Mouse (Mus musculus): ENCODE measurements around the gene Gm42878. TPM values are rescaled to one million over a fixed set of nuclear protein-coding genes. Genes with fewer than 3 reads are reported as not detected.

Gene Gm42878
- not detected for total RNA-seq (2021)
- long read RNA-seq, experiment 1 = 0 reads
- long read RNA-seq, experiment 2 = 0 reads

- DNase-seq = peak; percentile 62
These were observed at the start of gene Gm42878, which contains the start of gene Adam1a for GRCm38 (mm10) chr5:121544910-121545792. Gene Gm42878 (minus strand): TSS chr5:121545482. Gene Adam1a (minus strand): TSS chr5:121545482.

- DNase-seq = no peak
These were observed 49.5 kb upstream of the Gm42878 start for GRCm38 (mm10) chr5:121594714-121595313.

- DNase-seq = peak; percentile 85
These were observed 48.4 kb upstream of the Gm42878 start, which contains the start of gene Aldh2 for GRCm38 (mm10) chr5:121593451-121594401. Gene Aldh2 (minus strand): TSS chr5:121593824.

GRCm38 (mm10) chr5:121592816-121593407 is 47.6 kb upstream of the Gm42878 start:
- DNase-seq = no peak

- DNase-seq = no peak
These were observed 47.0 kb upstream of the Gm42878 start for GRCm38 (mm10) chr5:121592064-121592815.

GRCm38 (mm10) chr5:121591417-121592063 is 46.3 kb upstream of the Gm42878 start:
- no peak for DNase-seq

- no peak for DNase-seq
These were observed 44.6 kb upstream of the Gm42878 start for GRCm38 (mm10) chr5:121589928-121590327.

- DNase-seq = no peak
These were observed 41.2 kb upstream of the Gm42878 start for GRCm38 (mm10) chr5:121586400-121587039.

GRCm38 (mm10) chr5:121585699-121586098 is 40.4 kb upstream of the Gm42878 start:
- DNase-seq = no peak

GRCm38 (mm10) chr5:121585005-121585404 is 39.7 kb upstream of the Gm42878 start:
- no peak for DNase-seq

- peak; percentile 95 for DNase-seq
These were observed 38.7 kb upstream of the Gm42878 start for GRCm38 (mm10) chr5:121583765-121584501.

- no peak for DNase-seq
These were observed 36.7 kb upstream of the Gm42878 start for GRCm38 (mm10) chr5:121581945-121582344.

- no peak for DNase-seq
These were observed 31.7 kb upstream of the Gm42878 start for GRCm38 (mm10) chr5:121576927-121577488.

GRCm38 (mm10) chr5:121575867-121576266 is 30.6 kb upstream of the Gm42878 start:
- no peak for DNase-seq

- DNase-seq = no peak
These were observed 28.9 kb upstream of the Gm42878 start for GRCm38 (mm10) chr5:121574145-121574544.

- no peak for DNase-seq
These were observed 25.5 kb upstream of the Gm42878 start for GRCm38 (mm10) chr5:121570787-121571186.

- no peak for DNase-seq
These were observed 24.7 kb upstream of the Gm42878 start for GRCm38 (mm10) chr5:121569881-121570420.

- DNase-seq = no peak
These were observed 20.9 kb upstream of the Gm42878 start for GRCm38 (mm10) chr5:121566035-121566681.
